Mouse (Mus musculus) mature B cell (primary cell): ENCODE measurements around the gene Lrrc61.

Source experiments
- in situ Hi-C: fragments of 300-500 bp; cut with MboI; formaldehyde crosslinking; loops from 2 replicates; pipeline ENCODE4 v1.14.3; 2019

The Lrrc61 gene

GRCm38 (mm10) chr6:48548314-48548713 is 6.3 kb upstream of the Lrrc61 start:
- in situ Hi-C loops, result no loop called here

DNA sequence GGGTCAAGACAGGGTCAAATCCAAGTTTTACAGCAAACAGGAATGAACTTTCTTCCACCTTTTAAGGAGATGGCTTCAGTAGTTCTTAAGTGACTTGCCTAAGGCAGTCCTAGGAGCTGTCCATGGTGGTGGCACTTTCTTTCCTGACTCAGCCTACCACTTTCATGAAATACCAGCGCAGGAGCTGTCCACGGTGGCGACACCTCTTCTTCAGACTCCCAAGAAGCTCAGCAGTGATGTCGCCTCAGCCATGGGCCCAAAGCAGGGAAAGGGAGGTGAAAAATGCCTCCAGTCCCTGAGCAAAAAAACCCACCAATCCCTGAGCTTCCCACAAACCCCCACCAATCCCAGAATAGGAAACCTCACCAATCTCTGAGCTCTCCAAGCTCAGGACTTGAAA is 1.7 kb upstream of the Lrrc61 start:
- in situ Hi-C loops, result no loop called here

DNA sequence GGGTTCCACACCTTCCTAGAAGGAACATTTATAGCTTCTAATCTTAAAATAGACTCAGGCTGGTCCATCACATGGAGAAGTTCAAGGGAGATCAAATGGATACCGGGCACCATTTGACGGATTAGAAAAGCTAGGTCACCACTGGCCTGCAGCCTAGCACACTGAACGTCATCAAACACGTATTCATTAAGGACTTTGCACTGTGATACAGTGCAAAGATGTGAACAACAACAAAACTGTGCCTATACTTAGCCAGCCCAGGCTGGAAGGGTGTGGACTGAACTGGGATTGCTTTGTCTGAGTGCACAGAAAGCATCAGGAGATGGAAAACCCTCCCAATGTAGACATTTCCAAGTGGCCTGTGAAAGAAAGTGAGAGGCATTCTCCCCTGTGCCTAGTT is 777 bp upstream of the Lrrc61 start:
- in situ Hi-C loops, result no loop called here

- in situ Hi-C loops, result no loop called here
Observed at GRCm38 (mm10) chr6:48555104-48555890, 701 bp downstream of the Lrrc61 start.

DNA sequence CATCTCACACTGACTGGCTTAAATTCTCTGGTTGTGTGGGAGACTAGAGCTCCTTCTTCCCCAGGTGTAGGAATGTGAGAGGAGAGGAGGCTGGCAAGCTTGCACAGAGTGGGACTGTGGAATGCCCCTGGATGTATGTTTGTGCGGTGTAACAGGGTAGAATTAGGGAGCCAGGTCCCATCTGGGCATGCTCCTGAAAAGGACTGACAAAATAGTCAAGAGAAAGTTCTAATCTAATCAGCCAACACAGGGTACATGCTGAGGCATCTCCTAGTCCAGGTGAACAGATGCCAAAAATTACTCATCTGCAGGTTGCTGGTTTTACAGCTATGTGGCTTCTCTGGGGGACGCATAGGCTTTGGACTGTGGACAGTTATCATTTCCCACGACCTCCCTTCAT is 1.4 kb downstream of the Lrrc61 start:
- in situ Hi-C loops, result no loop called here

DNA sequence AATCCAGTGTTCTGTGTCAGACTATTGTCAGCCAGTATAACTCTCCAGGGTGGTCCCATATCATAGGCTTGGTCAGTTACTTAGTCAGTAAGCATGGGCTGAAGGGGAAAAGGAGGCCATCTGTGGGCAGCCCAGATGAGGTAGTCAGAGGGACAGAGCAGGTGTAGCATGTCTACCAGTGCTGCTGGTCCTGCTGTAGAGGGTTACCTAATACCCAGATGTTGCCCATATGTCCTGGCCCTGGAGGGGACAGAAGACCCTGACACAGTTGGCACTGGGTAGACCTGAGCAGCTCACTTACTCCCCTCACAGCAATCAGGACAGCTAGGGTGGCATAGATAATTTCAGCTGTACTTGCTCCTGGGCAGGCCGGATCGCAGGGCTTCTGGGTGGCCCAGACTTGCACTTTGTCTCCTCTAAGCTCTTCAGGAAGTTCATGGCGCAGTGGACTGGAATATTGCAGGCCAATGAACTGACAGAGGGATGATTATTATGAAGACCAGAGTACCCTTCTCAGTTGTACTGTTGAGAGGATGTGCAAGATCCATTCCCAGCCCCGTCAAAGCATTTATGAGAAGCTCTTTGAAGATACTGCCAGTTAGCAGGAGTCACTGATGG is 11.2 kb downstream of the Lrrc61 start:
- in situ Hi-C loops, result no loop called here

- in situ Hi-C loops, result no loop called here
Observed at GRCm38 (mm10) chr6:48566312-48566711, 11.7 kb downstream of the Lrrc61 start.

DNA sequence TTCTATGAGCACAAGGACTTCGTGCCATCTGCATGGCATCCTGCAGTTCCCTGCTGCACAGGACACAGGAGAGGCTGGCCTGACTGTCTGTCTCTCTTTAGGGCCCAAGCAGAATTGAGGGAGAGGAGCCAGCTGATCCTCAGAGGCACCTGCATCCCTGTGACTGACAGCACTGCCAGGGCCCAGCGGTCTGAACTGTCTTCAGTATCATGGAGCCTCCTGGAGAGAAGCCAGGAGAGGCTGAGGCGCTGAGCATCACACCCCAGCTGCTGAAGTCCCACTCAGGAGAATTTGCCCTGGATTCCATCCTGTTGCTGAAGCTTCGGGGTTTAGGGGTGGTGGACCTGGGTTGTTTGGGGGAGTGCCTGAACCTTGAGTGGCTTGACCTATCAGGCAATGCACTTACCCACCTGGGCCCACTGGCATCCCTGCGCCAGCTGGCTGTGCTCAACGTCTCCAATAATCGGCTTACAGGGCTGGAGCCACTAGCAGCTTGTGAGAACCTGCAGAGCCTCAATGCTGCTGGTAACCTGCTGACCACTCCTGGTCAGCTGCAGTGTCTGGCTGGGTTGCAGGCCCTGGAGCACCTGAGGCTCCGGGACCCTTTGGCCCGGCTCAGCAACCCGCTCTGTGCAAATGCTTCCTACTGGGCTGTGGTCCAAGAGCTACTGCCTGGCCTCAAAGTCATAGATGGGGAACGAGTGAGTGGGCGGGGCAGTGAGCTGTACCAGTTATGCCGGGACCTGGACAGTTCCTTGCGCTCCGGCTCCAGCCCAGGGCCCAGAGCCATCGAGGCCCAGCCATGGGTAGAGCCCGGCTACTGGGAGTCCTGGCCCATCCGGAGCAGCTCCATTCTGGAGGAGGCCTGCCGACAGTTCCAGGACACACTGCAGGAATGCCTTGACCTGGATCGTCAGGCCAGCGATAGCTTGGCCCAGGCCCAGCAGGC is 13.7 kb downstream of the Lrrc61 start:
- in situ Hi-C loops, result no loop called here

- in situ Hi-C loops, result no loop called here
Observed at GRCm38 (mm10) chr6:48569065-48569807, 14.6 kb downstream of the Lrrc61 start.

DNA sequence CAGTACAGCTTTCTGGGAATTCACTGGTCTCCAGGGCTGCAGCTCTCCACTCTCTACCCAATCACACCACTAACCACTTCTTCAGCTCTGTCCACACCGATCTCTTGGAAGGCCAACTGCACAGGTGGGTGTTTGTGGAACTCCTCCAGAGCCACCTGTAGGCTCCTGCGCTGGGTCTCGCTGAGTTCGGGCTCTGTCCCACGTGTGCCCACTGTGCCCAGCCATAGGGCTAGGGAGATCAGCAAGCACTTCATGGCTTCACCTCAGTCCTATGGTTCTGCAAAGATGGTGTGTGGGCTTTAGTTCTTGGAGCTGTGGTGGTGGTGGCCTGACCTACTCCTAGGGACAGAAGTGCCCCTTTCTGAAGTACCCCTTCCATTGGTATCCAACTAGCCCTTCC is 17.4 kb downstream of the Lrrc61 start:
- in situ Hi-C loops, result no loop called here

GRCm38 (mm10) chr6:48572572-48573061 is 18.0 kb downstream of the Lrrc61 start, which contains the start of gene Rarres2:
TSS of gene Rarres2 (minus strand) at chr6:48572789.
- in situ Hi-C loops, result no loop called here

DNA sequence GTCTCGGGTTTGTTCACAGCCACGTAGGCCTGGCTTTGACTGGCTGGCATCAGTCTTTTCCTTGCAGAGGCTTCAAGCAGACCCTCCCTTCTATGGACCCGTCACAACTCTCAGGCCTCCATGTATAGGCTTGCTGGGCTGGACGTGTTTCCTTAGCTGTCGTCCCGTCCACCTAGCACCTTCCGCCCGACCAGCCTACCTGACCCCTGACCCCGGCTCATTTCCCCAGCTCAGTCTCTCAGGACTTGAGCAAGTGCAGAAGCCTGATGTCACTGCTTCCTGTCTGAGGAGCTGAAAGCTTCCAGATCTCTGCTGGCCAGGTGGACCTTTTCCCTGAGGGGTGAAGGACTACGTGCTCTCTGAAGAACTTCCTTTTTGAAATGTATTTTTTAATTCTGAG is 18.7 kb downstream of the Lrrc61 start:
- in situ Hi-C loops, result no loop called here

DNA sequence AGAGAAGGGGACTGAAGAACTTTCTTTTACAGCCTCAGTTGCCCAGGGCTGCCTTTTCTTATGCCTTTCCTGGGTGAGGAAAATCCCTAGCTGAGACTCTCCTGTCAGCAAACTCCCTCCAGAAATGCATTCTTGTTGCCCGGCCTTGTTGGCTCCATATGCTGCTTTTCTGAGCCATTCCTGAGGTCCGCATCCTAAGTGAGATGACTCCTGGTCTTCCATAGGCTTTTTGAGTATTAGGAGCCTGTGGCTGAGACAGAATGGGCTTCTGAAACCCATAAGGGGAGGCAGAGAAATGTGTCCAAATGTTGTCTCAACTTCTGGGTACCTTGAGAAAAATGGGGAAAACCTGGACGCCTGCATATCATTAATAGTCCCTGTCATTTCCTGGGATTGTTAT is 19.4 kb downstream of the Lrrc61 start:
- in situ Hi-C loops, result no loop called here

DNA sequence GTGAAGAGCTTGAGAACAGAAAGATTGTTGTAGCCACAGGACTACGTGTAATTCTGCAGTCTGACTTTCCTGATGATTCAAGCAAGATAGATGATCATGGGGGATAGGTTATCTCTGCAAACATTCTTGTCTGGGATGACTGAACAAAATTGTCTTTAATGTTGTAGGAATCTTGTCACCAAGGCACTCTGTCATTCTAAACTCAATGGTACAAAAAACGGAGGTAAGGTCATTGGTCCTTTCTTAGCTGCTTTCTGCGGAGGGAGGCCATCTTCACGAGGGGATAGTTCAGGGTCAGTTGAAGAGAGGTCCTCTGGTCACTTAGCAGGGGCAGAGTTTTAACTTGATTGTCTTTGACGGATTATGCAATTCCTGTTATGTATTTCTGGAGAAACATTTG is 24.1 kb downstream of the Lrrc61 start:
- in situ Hi-C loops, result no loop called here

- in situ Hi-C loops, result no loop called here
Observed at GRCm38 (mm10) chr6:48579215-48579648, 24.6 kb downstream of the Lrrc61 start.

DNA sequence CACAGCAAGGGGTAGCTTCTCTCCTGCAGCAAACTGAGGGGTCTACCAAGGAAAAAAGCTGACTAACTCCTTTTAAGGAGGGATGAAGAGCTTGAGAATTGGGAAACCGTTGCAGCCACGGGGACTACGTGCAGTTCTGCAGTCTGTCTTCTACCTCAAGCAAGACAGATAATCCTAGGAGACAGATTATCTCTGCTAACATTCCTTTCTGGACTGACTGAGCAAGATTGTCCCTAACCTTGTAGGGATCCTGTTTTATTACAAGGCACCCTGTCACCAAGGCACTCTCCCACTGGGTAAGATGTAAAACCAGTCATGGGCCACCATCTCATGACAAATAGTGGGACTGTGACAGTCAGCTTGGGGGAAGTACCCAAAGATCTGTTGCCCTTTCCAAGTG is 26.7 kb downstream of the Lrrc61 start:
- in situ Hi-C loops, result no loop called here

GRCm38 (mm10) chr6:48582037-48582436 is 27.4 kb downstream of the Lrrc61 start:
- in situ Hi-C loops, result no loop called here

- in situ Hi-C loops, result no loop called here
Observed at GRCm38 (mm10) chr6:48589194-48589750, 34.7 kb downstream of the Lrrc61 start, which contains the start of gene Gm45021. TSS of gene Gm45021 (plus strand) at chr6:48589610.

DNA sequence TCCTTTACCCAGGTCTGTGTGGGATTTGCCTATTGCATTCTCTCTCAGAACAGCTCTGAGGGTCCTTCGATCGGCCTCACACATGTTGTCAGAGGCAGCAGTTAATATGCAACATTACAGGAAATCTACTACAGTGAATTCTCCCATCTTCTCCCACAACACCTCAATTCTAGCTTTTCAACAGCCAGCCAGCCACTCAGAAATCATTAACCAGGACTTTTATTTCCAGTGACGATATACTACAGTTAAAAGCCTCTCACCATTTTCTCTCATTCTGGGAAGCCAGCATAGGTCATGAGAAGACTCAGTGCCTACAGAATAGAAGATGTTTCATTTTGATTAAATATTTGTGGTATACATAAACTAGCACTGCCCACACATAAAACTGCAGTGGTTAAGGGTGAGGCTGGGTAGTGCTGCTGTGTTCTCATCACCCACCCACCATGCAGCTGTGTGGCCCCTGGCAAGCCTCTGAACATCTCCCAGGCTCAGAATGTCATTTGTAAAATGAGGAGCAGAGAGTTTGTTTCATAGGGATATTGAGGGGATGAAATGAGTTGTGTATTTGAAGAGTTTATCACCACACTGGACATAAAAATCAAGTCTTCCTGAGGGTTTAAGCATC is 36.7 kb downstream of the Lrrc61 start:
- in situ Hi-C loops, result no loop called here

GRCm38 (mm10) chr6:48591871-48592270 is 37.3 kb downstream of the Lrrc61 start:
- in situ Hi-C loops, result no loop called here
